Mouse (Mus musculus) ovary, adult 18-20 months (tissue): ENCODE results near the gene Mamdc2.

Experiments used
- DNase-seq: peaks from one replicate; pipeline ENCODE4 v3.0.0; 2022; ENCODE audit warnings: low spot score, mixed read lengths

The Mamdc2 gene

GRCm38 (mm10) chr19:23434433-23434832, 13.8 kb downstream of the Mamdc2 start:
- no peak for DNase-seq

DNA sequence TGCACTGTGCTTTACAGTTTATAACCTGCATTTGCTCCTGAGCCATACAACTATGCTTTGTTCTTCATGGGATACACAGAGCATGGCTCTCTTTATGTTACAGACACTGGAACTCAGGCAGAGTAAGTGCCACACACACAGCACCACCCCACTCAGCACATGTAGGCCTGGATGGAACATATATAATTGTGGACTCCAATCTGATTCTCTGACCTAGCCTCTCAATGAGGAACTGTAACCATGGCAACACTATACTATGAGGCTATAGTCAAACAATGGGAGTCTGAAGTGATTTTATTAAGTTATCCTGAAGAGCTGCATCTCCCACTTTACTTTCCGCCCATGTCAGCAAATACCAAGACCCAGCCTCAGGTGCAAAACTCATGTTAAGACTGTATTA, 30.6 kb downstream of the Mamdc2 start:
- DNase-seq = no peak

- no peak for DNase-seq
Measured at GRCm38 (mm10) chr19:23410800-23411199, 37.4 kb downstream of the Mamdc2 start.

DNA sequence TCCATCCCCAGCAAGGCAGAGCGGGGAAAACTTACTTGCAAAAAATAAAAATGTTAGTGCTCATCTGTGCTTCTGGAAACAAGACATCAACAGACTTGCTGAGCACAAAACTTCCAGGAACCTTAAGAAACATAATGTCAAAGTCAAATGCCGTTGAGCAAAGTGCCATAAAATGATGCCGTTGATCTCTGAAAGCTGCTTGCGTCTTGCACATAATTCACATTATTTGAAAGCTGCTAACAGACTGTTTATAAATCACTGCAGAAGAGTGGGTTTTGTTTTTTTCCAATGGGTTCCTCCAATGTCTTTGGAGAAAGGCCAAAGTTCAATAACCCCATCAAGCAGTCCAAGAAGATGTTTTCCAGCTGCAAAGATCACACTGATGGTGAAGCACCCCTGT, 37.9 kb downstream of the Mamdc2 start:
- no peak for DNase-seq

DNA sequence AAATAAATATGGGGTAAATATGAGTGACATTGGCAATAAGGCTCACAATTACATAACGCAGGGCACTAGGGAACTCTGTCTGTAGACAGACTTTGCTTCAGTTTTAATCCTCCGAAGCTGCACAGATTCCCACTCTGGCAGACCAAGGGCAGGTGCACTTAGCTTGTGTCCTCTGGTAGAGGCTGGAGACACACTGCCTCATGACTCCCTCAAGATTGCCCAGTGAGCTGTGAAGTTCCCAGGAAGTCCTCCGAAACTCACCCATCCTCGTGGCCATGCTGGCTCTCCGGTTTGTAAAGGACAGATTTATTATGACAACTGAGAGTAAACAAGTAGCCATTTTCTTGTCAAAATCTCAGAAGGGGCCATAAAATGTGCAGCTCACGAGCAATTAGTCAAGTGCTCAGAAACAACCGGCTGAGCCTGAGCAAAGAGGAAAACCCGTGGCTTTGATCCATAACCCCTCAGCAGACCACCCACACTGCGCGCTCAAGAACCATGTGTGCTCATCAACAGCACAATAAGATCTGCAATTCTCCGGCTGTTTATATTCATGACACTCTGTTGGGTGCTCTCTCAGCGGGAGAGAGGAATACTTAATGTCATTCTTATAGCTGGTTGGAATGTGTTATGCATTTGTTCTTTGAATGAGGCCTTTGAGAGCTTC, 46.6 kb downstream of the Mamdc2 start:
- DNase-seq = no peak

GRCm38 (mm10) chr19:23400485-23400884, 47.8 kb downstream of the Mamdc2 start:
- peak; percentile 17 for DNase-seq

- no peak for DNase-seq
Measured at GRCm38 (mm10) chr19:23395956-23396355, 52.3 kb downstream of the Mamdc2 start.

- no peak for DNase-seq
Measured at GRCm38 (mm10) chr19:23394597-23394996, 53.6 kb downstream of the Mamdc2 start.

GRCm38 (mm10) chr19:23388862-23389272, 59.4 kb downstream of the Mamdc2 start:
- no peak for DNase-seq

DNA sequence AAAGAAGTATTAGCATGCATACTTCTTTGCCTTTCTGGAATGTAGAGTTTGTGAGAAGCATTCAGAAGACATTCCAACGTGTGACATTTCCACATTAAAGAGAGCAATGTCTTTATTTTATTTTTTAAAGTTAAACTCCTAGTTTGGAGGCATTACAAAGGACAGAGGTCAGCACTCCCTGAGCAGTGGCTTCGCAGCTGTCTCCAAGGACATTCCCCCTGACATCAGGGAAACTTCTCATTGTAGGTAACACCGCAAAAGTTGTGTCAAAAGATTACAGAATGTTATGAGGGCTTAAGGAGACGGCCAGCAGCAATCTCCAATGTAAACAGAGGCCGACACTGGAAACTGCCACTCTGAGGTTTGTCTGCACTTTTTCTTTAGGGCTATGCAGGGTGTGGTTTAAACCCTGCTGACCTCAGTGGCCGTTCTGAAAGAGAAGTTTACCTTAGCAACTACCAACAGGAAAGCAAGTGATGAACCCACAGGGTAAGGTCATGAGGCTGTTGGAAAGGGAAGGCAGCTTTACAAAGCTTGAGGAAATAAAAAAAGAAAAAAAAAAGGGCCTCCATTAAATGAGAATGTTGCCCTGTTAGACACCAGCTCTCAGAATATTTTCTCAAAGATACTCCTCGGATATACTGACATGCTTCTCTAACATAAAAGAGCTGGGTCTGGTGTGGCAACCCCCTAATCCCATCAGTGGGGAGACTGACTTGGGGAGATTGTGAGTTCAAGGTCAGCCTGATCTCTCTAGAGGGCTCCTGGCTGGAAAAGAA, 60.0 kb downstream of the Mamdc2 start:
- no peak for DNase-seq

DNA sequence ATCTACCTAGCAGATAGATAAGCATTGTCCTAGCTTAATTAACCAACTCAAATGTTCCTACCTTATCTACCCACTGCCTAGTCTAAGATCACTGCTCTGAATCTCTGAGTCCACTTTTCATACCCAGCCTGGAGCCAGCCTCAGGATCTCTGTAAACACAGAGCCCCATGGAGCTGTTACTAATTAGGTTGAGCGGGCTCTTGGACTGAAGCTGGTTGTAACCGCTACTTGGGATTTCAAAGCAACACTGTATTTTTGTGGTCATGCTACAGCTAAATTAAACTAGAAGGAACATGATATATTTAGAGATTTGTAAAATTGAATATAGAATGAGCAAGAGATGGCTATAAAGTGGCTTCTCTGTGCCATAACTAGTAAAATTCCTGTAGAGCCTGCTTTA, 65.8 kb downstream of the Mamdc2 start:
- DNase-seq = no peak

GRCm38 (mm10) chr19:23380968-23381367, 67.3 kb downstream of the Mamdc2 start:
- no peak for DNase-seq

DNA sequence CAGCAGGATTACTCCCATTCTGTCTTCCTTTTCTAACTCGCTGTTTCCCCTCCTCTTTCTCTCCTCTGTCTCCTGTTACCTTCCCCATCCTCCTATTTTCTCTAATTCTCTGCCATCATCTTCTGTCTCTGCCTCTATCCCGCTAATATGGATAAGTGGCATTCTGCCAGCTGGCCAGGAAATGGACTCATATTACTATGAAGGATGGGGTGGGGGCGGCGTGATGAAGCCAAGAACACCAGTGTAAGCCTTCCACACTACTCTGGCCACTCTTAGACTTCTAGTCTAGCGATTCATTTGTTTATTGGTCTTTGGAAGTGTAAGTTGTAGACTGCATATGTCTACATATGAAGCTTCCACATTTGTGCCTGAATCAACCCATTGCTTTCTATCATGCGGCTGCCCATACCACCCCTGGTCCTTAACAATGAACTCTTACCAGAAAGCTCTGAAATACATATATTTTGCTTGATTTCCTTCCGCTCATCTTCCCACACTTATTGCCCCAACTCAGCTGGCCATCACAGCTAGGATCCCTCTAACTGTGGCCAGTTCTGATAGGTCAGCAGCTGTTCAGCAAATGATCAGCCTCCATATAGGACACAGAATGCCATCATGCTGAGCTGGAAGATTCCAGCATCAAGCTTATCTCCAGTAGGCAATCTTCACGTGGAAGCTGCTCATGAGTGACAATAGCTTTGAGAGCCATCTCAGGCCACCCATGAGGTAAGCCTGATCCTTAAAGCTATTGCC, 68.3 kb downstream of the Mamdc2 start:
- DNase-seq = no peak

DNA sequence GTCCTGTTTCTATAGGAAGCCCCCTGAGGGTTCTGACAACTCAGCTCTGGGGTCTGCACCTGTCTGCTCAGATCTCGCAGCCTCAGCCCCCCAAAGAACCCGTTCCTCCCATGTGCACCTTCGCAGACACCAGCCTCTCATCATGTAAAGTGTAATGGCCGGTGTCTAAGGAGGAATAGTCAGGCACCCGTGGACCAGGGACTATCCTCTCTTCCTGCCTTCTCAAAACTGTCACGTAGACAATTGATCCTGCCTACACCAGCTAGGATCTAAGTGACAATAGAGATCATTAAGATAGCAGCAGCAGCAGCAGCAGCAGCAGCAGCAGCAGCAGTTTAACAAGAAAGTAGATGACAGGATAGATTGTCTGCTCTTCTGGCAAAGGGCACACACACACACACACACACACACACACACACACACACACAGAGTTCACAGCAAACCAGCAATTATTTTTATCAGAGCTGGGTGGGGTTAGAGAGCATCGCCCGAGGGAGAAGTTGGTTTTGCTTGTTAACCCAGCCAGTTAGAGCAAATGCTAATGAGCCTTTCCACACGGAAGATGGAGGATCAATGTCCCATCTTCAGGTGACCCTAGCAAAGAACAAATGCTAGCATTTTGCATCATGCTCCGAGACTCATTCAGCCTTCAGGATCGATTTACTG, 71.6 kb downstream of the Mamdc2 start:
- DNase-seq = no peak

DNA sequence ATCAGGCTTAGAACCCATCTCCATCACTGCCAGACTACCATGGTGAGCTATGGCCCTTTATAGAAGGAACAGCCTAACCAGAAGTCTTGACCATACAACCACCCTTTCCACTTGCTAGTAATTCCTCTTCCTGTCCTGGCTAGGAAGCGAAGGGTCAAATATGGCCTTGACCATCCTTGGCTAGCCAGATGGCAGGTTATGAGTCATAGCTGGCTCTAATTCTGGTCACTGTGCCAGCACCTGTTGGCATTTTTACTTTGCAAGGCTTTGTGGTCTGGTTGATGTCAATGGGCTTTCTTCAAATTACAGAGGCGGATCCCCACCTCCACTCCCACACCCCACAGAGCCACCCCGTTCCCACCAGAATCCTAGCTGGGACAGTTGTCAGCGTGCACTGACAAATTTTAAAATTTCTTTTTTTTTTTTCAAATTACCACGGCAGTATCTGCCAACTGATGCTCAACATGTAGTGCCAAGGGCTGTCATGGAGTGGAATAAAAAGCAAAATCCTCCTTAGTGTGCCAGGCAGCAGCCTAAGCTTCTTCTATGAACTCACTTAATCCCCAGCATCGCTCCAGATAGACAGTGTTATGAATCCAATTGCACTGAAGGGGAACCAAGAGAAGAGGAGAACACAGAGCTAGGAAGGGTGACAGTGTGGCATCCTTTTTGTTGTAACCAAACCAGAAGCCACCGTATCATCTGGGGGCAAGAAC, 73.1 kb downstream of the Mamdc2 start:
- no peak for DNase-seq

GRCm38 (mm10) chr19:23373728-23374127, 74.5 kb downstream of the Mamdc2 start:
- DNase-seq = no peak

DNA sequence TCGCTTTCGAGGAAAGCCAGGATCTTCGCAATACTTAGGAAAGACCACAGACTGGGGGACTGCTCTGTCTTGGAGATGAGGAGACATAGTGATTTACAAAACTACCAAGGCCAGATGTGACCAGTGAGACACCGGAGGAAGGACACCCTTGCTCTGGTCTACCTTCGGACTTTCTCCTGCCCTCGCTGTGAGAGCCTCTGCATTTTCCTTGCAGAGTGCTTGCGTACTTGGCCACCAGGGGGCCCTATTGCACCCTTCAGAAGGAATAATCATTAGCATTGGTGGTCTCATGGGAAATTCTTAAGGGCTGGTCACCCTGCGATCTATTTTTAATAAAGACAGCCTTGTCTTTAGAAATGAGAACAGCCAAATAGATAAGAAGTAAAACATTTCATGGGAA, 75.0 kb downstream of the Mamdc2 start:
- DNase-seq = peak; percentile 23

GRCm38 (mm10) chr19:23369275-23369674, 79.0 kb downstream of the Mamdc2 start:
- DNase-seq = no peak

DNA sequence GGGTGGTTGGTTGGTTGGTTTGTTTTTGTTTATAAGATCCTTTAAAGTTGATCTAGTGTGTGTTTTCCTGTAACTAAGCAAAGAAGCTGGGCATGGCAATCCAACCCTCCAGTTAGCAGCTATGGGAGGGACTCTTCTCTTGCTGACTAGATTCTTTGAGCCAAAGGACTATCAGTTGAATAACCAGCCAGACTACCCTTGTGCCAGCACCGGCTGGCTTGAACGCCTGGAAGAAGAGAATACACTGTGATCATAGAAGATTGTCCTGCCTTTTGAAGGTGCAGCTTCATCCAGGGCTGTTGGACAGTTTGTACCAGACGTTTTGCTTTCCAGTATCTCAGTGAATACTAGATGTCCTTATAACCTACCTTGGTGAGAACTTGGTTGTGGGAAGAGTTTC, 86.2 kb downstream of the Mamdc2 start:
- no peak for DNase-seq

DNA sequence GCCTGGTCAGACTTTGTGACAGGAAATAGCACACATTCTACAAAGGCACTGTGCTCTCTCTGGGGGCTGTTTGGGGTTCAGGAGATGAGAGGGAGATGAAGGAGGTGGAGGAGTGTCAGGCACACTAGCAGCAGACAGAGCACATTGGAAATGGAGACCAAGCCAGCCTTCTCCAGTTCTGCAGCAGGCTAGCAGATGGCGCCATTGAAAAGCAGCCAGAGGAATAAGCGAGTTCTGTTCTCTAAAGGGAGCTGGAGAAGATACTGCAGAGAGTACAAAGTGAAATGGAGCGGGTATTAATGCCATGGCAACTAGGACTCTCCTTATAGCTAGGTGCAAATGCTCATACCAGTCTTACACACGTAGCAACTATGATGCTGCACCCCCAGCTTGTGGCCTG, 87.1 kb downstream of the Mamdc2 start:
- DNase-seq = no peak

GRCm38 (mm10) chr19:23360536-23360935, 87.7 kb downstream of the Mamdc2 start:
- no peak for DNase-seq

DNA sequence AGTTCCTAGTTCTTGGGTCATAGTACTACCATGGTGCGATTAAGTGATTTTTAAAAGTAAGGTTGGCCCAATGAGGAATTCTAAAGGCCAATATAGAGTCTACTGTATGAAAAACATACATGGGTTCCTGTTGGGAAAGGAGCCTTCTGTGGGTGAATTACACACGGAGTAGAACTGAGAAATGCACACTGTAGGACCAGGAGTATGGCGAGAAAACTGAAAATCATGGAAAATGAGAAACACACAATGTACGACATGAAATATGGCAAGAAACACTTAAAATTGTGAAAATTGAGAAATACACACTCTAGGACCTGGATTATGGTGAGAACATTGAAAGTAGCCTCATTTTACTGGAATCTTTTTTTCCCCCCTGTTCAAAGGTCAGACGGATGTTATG, 91.0 kb downstream of the Mamdc2 start:
- no peak for DNase-seq
